Mouse (Mus musculus) midbrain, postnatal 0 days (tissue): Measurements from ENCODE around the gene Slc7a1. TPM values are rescaled to one million over a fixed set of nuclear protein-coding genes. Genes with fewer than 3 reads are reported as not detected.
"Not testable (repeated sequence)": the region's sequence is repeated elsewhere in the genome, so short reads cannot be mapped to it uniquely, and the experiment has no call there.

Experiments
- ATAC-seq: fragments of 200-750 bp; cut with Nextera tagmentation; 2 replicates; pipeline ENCODE4 v1.8.0; 2017; ENCODE audit warnings: moderate number of reproducible peaks, mild to moderate bottlenecking, moderate TSS enrichment, moderate library complexity; ENCODE audit not compliant: low FRiP score
- DNase-seq: peaks from one replicate; pipeline ENCODE4 v3.0.0-alpha.2; 2015; ENCODE audit warnings: low spot score
- H3K27ac ChIP-seq: fragments of 300-500 bp; sonication (generic); 2 replicates; pipeline ENCODE4 v1.5.1; 2014; ENCODE audit warnings: low read depth, mild to moderate bottlenecking, low read length, mixed read lengths
- H3K27me3 ChIP-seq: fragments of 300-500 bp; sonication (generic); 2 replicates; pipeline ENCODE4 v1.6.1; 2014; ENCODE audit warnings: low read length, control low read depth, mixed read lengths; ENCODE audit not compliant: insufficient read depth
- H3K36me3 ChIP-seq: fragments of 300-500 bp; sonication (generic); 2 replicates; pipeline ENCODE4 v1.6.1; 2014; ENCODE audit warnings: low read length, control low read depth, mixed read lengths; ENCODE audit not compliant: insufficient read depth
- H3K4me1 ChIP-seq: fragments of 300-500 bp; sonication (generic); 2 replicates; pipeline ENCODE4 v1.6.1; 2014; ENCODE audit warnings: mild to moderate bottlenecking, control low read depth, antibody characterized with exemption, low read length, mixed read lengths; ENCODE audit not compliant: insufficient read depth
- H3K4me2 ChIP-seq: fragments of 300-500 bp; sonication (generic); 2 replicates; pipeline ENCODE4 v1.6.1; 2014; ENCODE audit warnings: low read depth, mild to moderate bottlenecking, low read length, mixed read lengths; ENCODE audit not compliant: poor library complexity, severe bottlenecking
- H3K4me3 ChIP-seq: fragments of 300-500 bp; sonication (generic); 2 replicates; pipeline ENCODE4 v1.5.1; 2014; ENCODE audit warnings: low read depth, mild to moderate bottlenecking, low read length, moderate library complexity
- H3K9ac ChIP-seq: fragments of 300-500 bp; sonication (generic); replicated peaks from 2 replicates; pipeline ENCODE4 v1.6.1; 2014; ENCODE audit warnings: mild to moderate bottlenecking, low read length, moderate library complexity, mixed read lengths; ENCODE audit not compliant: poor library complexity, severe bottlenecking
- H3K9me3 ChIP-seq: fragments of 300-500 bp; sonication (generic); 2 replicates; pipeline ENCODE4 v1.6.1; 2016; ENCODE audit warnings: low read length, control low read depth
- CTCF ChIP-seq: IDR thresholded peaks from 2 replicates; pipeline ENCODE4 v1.5.1; 2016; ENCODE audit warnings: antibody characterized with exemption, mild to moderate bottlenecking
- WGBS: fragments of 180-500 bp; shearing (Covaris S2); extraction: QIAGEN DNeasy Blood & Tissue Kit; methylation state at CpG from one replicate; pipeline ENCODE4 v1.1.7; 2014; 5-methylcytosine and 5-hydroxymethylcytosine counted together
- polyA plus RNA-seq: library from polyadenylated mRNA; unstranded; fragments of >200 nt; fragmentation: Nextera tagmentation; extraction: Ambion mirVana; gene quantifications from 2 replicates; pipeline ENCODE4 v1.2.1, GENCODE M21; 2015
- total RNA-seq: library from RNA; depleted of rRNA; stranded (reverse); fragments of >200 nt; gene quantifications from 2 replicates; pipeline ENCODE4 v1.2.3, GENCODE M21; 2014

The Slc7a1 gene
- total and polyA plus RNA-seq, 2 experiments from 2014 or later, result 33.8 to 49.8 TPM

DNA sequence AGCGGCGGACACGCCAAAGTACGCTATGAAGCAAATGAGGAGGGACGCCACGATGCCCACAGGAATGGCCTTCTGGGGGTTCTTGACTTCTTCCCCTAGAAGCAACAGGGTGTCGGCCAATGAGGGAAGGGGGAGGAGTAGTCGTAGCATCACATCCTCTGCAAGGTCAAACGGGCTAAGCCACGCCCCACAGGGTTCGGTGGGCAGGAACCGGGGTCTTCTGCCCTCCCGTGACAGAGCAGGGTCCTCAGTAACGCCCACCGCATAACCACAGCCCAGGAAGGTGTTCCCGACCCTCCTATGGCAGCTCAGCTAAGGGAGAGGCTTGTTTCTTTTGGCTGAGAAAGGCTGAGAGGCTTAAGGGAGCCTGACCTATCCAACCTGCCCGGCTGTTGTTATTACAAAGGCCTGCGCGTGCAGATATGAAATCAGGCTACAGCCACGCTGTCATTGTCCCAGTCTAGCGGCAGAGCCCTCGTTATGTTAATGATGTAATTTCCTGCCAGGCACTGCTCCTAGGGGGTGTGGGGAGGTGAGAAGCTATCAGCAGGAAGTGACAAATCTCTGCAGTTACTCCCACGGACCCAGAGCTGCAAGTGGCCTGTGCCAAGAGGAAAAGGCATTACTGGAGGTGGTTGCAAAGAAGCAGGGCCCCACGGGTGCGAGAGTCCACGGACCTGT, 57.5 kb downstream of the Slc7a1 start:
- DNase-seq (peak; percentile 55), ATAC-seq (peak; percentile 65)
- no peak overlapping the region for H3K4me3 ChIP-seq
- H3K27ac ChIP-seq, result peak overlapping the region; percentile 12; the same call in 1 of the 2 replicates
- no peaks in the 10 kb centered on the region for H3K4me1 ChIP-seq
- no peaks in the 10 kb centered on the region for H3K9me3 ChIP-seq
- WGBS, result 47% methylated on average over 26 of the region's 26 CpGs
- H3K9ac ChIP-seq, result no peak overlapping the region
- TF ChIP-seq CTCF, result no peak
- H3K27me3 ChIP-seq, result no peaks in the 10 kb centered on the region
- H3K4me2 ChIP-seq, result peak overlapping the region; percentile 26
- no peaks in the 10 kb centered on the region for H3K36me3 ChIP-seq

- H3K27me3 ChIP-seq, result no peaks in the 10 kb centered on the region
- 94% methylated on average over 5 of the region's 5 CpGs for WGBS
- no peak for ATAC-seq
Measured at GRCm38 (mm10) chr5:148339126-148339525, 60.6 kb downstream of the Slc7a1 start.

DNA sequence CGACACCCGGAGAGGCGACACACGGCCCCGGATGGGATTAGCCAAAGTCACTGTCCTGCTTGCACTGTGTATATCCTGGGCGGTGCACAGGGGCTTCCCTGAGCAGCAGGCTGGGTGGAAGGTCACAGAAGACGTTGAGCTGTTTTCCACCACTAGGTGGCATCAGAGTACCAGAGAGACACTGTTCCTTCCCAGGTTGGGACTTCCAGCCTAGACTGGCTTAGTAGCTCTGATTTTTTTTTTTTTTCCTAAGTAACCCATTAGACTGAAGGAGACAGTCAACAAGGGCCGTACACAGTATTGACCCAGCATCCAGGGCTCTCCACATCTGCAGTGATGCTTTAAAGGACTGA, 67.1 kb downstream of the Slc7a1 start:
- no peak overlapping the region for H3K4me3 ChIP-seq
- peak; percentile 66 for ATAC-seq
- H3K4me1 ChIP-seq, result no peaks in the 10 kb centered on the region
- no peaks in the 10 kb centered on the region for H3K9me3 ChIP-seq
- no peak overlapping the region for H3K9ac ChIP-seq
- peak; percentile 93 for DNase-seq
- no peak overlapping the region for H3K4me2 ChIP-seq
- 27% methylated on average over 8 of the region's 8 CpGs for WGBS
- peaks cover 12% of the 10 kb centered on the region; the same call in 1 of the 2 replicates for H3K36me3 ChIP-seq
- H3K27ac ChIP-seq, result no peak overlapping the region
- H3K27me3 ChIP-seq, result no peaks in the 10 kb centered on the region
- TF ChIP-seq CTCF, result peak; percentile 96

More at GRCm38 (mm10) chr5:148339126-148339525, 60.6 kb downstream of the Slc7a1 start:
- no peak overlapping the region for H3K4me2 ChIP-seq
- H3K36me3 ChIP-seq, result peaks cover 3% of the 10 kb centered on the region; the same call in 1 of the 2 replicates
- no peaks in the 10 kb centered on the region for H3K9me3 ChIP-seq
- TF ChIP-seq CTCF, result no peak
- no peak overlapping the region for H3K9ac ChIP-seq
- H3K4me1 ChIP-seq, result no peaks in the 10 kb centered on the region
- DNase-seq, result no peak
- no peak overlapping the region for H3K4me3 ChIP-seq
- H3K27ac ChIP-seq, result no peak overlapping the region

DNA sequence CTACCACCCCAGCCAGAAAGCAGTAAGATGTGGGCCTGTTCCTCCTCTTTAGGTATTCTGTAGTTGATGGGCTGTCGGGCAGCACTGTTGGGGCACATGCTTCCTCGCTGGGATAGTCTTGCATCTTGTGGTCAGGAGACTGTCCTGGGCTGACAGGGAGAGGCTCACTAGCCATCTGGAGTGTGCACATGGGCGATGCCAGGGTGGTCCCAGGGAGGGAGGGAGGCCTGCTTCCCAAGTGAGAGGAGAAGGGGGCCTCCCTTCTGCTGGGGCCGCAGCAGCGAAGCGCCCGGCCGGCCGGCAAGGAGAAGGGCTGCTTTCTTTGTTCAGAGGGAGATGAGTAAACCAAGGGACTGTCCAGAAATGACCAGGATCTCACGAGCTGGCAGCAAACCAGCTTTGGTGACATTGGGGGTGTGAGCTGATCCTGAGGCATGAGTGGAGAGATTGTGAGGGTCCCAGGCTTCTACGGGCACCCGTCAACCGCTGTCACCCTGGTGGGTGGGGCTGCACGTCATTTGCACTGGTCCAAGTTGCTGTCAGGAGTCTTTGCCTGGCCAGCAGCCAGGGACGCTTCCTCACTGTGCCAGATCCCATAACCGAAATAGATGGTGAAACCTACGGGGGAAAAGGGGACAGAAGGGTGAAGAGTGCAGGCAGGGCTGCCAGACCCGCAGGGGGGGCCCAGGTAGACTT, 67.6 kb downstream of the Slc7a1 start:
- Histone ChIP-seq H3K27me3 (no peaks in the 10 kb centered on the region), H3K4me2 (no peak overlapping the region), H3K4me3 (no peak overlapping the region), H3K9me3 (no peaks in the 10 kb centered on the region), H3K27ac (no peak overlapping the region), H3K4me1 (no peaks in the 10 kb centered on the region), H3K9ac (no peak overlapping the region), H3K36me3 (peaks cover 12% of the 10 kb centered on the region; the same call in 1 of the 2 replicates)
- no peak for ATAC-seq
- DNase-seq, result peak; percentile 28
- no peak for TF ChIP-seq CTCF
- WGBS, result 89% methylated on average over 18 of the region's 18 CpGs

DNA sequence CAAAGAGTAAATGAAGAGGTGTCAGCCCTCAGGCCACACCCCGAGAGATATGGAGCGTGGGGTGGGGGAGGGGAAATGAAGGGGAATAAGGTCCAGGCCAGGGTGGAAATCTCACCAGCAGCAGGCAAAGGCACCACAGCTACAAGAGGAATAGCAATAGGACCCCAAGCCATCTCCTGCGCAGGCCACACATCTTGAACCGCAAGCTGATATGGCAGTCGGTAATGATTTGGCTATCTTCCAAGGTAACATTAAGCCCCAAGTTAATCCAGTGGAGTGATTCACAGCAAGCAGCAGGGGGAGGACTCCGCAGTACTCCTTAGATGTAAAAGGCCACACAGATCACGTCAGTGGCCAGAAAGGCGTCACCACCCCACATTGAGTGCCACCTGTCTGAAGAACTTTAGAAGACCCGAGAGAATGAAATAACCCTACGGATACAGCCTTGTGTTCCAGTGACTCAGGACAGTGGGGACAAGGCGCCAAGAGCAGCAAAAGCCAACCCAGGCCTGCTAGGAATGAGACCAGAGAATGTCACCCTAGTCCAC, 68.4 kb downstream of the Slc7a1 start:
- Histone ChIP-seq H3K27me3 (no peaks in the 10 kb centered on the region), H3K4me1 (no peaks in the 10 kb centered on the region), H3K9me3 (no peaks in the 10 kb centered on the region), H3K4me3 (no peak overlapping the region), H3K4me2 (no peak overlapping the region), H3K27ac (no peak overlapping the region), H3K9ac (no peak overlapping the region), H3K36me3 (peaks cover 12% of the 10 kb centered on the region; the same call in 1 of the 2 replicates)
- DNase-seq, result peak; percentile 56
- ATAC-seq, result peak; percentile 14; the same call in 1 of the 2 replicates
- TF ChIP-seq CTCF, result no peak
- WGBS, result 68% methylated on average over 11 of the region's 11 CpGs

- no peak overlapping the region for H3K27ac ChIP-seq
- ATAC-seq (no peak), DNase-seq (no peak)
- no peak overlapping the region for H3K4me2 ChIP-seq
- TF ChIP-seq CTCF, result no peak
- H3K4me3 ChIP-seq, result no peak overlapping the region
- H3K36me3 ChIP-seq, result peaks cover 7% of the 10 kb centered on the region; the same call in 1 of the 2 replicates
- no peaks in the 10 kb centered on the region for H3K9me3 ChIP-seq
- H3K27me3 ChIP-seq, result no peaks in the 10 kb centered on the region
- no peak overlapping the region for H3K9ac ChIP-seq
- 92% methylated on average over 3 of the region's 3 CpGs for WGBS
- no peaks in the 10 kb centered on the region for H3K4me1 ChIP-seq
Measured at GRCm38 (mm10) chr5:148328982-148329381, 70.7 kb downstream of the Slc7a1 start.

DNA sequence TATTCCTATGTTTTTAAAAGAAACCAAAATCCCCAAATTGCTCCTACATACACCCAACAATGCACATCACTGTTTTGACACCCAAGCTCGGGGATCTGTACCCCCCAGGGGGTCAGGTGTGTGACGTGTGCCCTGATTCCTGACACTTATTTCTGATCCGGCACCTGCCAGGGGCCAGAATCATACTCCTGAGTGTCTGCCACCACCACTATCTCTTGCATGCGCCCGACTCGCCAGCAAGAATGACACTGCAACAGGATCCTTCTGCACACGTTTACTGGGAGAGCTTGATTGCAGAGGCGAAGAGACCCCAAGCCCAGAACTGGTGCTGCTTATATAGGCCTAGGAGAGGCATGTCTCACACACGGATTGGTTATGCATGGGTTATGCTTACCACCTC, 73.4 kb downstream of the Slc7a1 start:
- not testable (repeated sequence) for H3K9me3 ChIP-seq, ATAC-seq, H3K4me1 ChIP-seq, H3K9ac ChIP-seq, DNase-seq, H3K27me3 ChIP-seq, H3K4me2 ChIP-seq, H3K36me3 ChIP-seq, H3K27ac ChIP-seq, H3K4me3 ChIP-seq
- 88% methylated on average over 8 of the region's 9 CpGs for WGBS
